Mouse (Mus musculus) neural tube, embryonic 15.5 days (tissue): ENCODE data around the gene Gm13271. TPM values are rescaled to one million over a fixed set of nuclear protein-coding genes. Genes with fewer than 3 reads are reported as not detected.
"Not testable (repeated sequence)": the region's sequence is repeated elsewhere in the genome, so short reads cannot be mapped to it uniquely, and the experiment has no call there.

Experiments
- ATAC-seq: fragments of 200-750 bp; cut with Nextera tagmentation; 2 replicates; pipeline ENCODE4 v1.8.0; 2017; ENCODE audit warnings: mild to moderate bottlenecking, moderate TSS enrichment, moderate library complexity; ENCODE audit not compliant: low FRiP score
- H3K27ac ChIP-seq: fragments of 300-500 bp; sonication (generic); replicated peaks from 2 replicates; pipeline ENCODE4 v1.5.1; 2015; ENCODE audit warnings: mild to moderate bottlenecking, inconsistent platforms
- H3K27me3 ChIP-seq: fragments of 300-500 bp; sonication (generic); replicated peaks from 2 replicates; pipeline ENCODE4 v1.6.1; 2015; ENCODE audit warnings: inconsistent platforms
- H3K36me3 ChIP-seq: fragments of 300-500 bp; sonication (generic); 2 replicates; pipeline ENCODE4 v1.6.1; 2015; ENCODE audit warnings: inconsistent platforms
- H3K4me1 ChIP-seq: fragments of 300-500 bp; sonication (generic); 2 replicates; pipeline ENCODE4 v1.6.1; 2015; ENCODE audit warnings: inconsistent platforms
- H3K4me2 ChIP-seq: fragments of 300-500 bp; sonication (generic); 2 replicates; pipeline ENCODE4 v1.6.1; 2015; ENCODE audit warnings: inconsistent platforms, mild to moderate bottlenecking, moderate library complexity
- H3K4me3 ChIP-seq: fragments of 300-500 bp; sonication (generic); replicated peaks from 2 replicates; pipeline ENCODE4 v1.5.1; 2015; ENCODE audit warnings: mild to moderate bottlenecking, inconsistent platforms
- H3K9ac ChIP-seq: fragments of 300-500 bp; sonication (generic); replicated peaks from 2 replicates; pipeline ENCODE4 v1.6.1; 2015; ENCODE audit warnings: mild to moderate bottlenecking, inconsistent platforms
- H3K9me3 ChIP-seq: fragments of 300-500 bp; sonication (generic); replicated peaks from 2 replicates; pipeline ENCODE4 v1.6.1; 2016; ENCODE audit warnings: inconsistent platforms
- WGBS: fragments of 180-500 bp; shearing (Covaris S2); methylation state at CpG from one replicate; pipeline ENCODE4 v1.1.7; 2015; ENCODE audit warnings: mixed read lengths; 5-methylcytosine and 5-hydroxymethylcytosine counted together
- polyA plus RNA-seq: library from polyadenylated mRNA; unstranded; fragments of >200 nt; fragmentation: Nextera tagmentation; extraction: Ambion mirVana; gene quantifications from 2 replicates; pipeline ENCODE4 v1.2.1, GENCODE M21; 2015

Gene Gm13271
- polyA plus RNA-seq, 1 experiment from 2014 or later: not detected

DNA sequence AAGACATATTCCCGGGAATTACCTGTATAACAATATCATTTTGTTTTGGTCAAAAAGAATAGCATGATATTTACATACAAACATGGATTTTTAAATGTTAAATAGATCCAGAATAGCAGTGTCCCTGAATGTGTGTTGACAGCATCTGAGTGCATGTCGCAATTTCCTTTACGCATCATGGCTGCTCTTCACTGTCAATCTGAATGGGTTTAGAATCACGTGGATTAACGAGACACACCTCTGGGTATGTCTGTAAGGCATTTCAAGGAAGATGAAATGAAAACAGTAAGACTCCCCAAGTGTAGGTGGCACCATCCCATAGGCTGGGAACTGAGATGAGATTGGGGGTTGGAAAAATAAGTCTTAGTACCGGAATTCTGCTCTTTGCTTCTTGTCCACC, 15.6 kb upstream of the Gm13271 start:
- Histone ChIP-seq H3K9me3 (no peaks in the 10 kb centered on the region), H3K9ac (no peak overlapping the region), H3K4me2 (no peak overlapping the region), H3K27me3 (no peaks in the 10 kb centered on the region), H3K36me3 (no peaks in the 10 kb centered on the region), H3K4me3 (no peak overlapping the region), H3K27ac (no peak overlapping the region), H3K4me1 (no peaks in the 10 kb centered on the region)
- 94% methylated on average over 6 of the region's 6 CpGs for WGBS
- ATAC-seq: no peak

DNA sequence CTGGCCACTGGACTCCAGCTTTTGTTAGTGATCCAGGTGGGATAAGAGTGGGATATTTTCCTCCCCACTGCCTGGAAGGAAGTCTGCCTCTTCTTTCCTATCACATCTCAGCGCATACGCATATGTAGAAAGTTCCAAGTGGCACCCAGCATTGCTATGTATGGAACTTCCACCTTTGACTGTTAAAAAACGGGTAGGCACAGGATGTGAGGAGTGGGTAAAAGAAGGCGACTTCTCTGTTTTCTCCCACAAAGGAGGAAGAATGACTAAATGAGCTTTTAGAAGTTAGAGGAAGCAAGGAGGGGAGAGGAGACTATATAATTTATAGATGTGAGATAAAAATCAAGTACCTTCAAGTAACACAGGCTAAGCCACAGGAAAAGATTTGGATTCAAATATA, 13.2 kb upstream of the Gm13271 start:
- Histone ChIP-seq H3K4me2 (no peak overlapping the region), H3K27ac (no peak overlapping the region), H3K9me3 (no peaks in the 10 kb centered on the region), H3K4me3 (no peak overlapping the region), H3K4me1 (no peaks in the 10 kb centered on the region), H3K36me3 (no peaks in the 10 kb centered on the region), H3K27me3 (no peaks in the 10 kb centered on the region), H3K9ac (no peak overlapping the region)
- no peak for ATAC-seq
- WGBS: 92% methylated on average over 4 of the region's 4 CpGs

DNA sequence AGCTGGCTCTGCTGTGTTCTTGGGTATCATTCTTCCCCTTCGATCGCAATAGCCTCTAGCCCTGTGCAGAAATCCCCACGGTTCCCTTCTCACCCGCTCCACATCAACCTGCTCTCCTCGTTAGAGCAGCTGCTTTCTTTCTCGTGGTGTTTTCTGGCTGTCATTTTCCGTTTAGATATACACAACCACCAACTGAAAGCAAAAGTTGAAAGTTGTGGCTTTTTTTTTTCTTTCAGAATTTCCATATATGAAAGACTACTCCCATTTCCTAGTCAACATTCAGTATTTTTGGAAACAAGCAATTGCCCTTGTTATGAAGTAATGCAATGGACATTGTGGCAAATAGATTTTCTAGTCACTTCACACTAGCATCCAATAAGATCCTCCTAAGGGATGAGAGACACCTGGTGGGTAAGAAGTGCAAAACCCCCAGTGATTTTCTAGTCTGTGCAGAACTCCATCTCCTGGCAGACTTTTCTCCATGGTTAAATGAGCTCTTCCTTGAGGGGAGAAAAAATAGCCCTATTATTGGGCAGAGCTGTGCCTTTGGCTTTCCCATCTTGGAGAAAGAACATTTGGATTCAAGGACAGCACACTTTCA, 11.8 kb upstream of the Gm13271 start:
- H3K36me3 ChIP-seq: no peaks in the 10 kb centered on the region
- H3K9me3 ChIP-seq: no peaks in the 10 kb centered on the region
- no peak overlapping the region for H3K27ac ChIP-seq
- H3K4me3 ChIP-seq: no peak overlapping the region
- no peak overlapping the region for H3K4me2 ChIP-seq
- H3K27me3 ChIP-seq: no peaks in the 10 kb centered on the region
- ATAC-seq: no peak
- no peak overlapping the region for H3K9ac ChIP-seq
- WGBS: 79% methylated on average over 7 of the region's 7 CpGs
- no peaks in the 10 kb centered on the region for H3K4me1 ChIP-seq

DNA sequence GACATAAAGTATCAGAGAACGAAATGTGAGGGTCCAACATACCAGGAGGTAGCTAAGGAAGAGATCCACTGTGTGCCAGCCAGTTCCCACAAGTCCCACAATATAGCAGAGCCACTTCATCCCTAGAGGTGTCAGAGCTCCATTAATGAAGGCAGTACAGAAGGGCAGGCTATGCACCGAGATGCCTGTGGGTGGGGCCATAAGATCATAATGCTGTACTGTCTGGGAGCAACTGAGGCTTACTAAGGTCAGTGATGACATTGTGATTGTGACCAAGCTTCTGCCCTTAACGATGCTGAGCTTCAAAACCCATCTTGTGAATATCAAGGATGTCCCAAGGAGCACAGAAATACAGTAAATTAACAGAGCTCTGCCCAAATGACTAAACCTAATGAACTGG, 10.5 kb upstream of the Gm13271 start:
- H3K36me3 ChIP-seq: no peaks in the 10 kb centered on the region
- no peak overlapping the region for H3K4me2 ChIP-seq
- no peaks in the 10 kb centered on the region for H3K27me3 ChIP-seq
- ATAC-seq: no peak
- no peak overlapping the region for H3K9ac ChIP-seq
- 70% methylated on average over 3 of the region's 3 CpGs for WGBS
- no peak overlapping the region for H3K27ac ChIP-seq
- H3K9me3 ChIP-seq: no peaks in the 10 kb centered on the region
- H3K4me1 ChIP-seq: no peaks in the 10 kb centered on the region
- no peak overlapping the region for H3K4me3 ChIP-seq

DNA sequence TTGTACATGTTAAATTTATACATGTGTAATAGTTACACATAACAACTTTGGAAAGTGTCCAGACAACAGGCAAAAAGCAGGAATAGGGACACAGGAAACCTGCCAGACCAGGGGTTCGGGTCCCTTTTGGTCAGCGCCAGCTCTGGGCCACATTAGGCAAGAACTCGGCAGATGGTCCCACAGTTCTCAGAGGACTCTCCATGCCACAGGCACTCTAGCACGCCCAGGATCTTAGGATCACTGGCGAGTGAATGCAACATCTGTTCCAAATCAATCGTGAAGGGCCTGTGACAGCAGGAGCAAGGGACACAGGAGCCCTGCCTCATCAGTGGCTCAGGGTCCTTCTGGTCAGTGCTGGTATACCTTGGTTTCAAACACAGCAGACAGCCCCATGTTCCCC, 4.7 kb upstream of the Gm13271 start:
- no peaks in the 10 kb centered on the region for H3K36me3 ChIP-seq
- H3K4me1 ChIP-seq: no peaks in the 10 kb centered on the region
- H3K27ac ChIP-seq: no peak overlapping the region
- 69% methylated on average over 6 of the region's 6 CpGs for WGBS
- H3K9me3 ChIP-seq: no peaks in the 10 kb centered on the region
- no peak for ATAC-seq
- H3K4me3 ChIP-seq: no peak overlapping the region
- H3K27me3 ChIP-seq: no peaks in the 10 kb centered on the region
- no peak overlapping the region for H3K4me2 ChIP-seq
- no peak overlapping the region for H3K9ac ChIP-seq

DNA sequence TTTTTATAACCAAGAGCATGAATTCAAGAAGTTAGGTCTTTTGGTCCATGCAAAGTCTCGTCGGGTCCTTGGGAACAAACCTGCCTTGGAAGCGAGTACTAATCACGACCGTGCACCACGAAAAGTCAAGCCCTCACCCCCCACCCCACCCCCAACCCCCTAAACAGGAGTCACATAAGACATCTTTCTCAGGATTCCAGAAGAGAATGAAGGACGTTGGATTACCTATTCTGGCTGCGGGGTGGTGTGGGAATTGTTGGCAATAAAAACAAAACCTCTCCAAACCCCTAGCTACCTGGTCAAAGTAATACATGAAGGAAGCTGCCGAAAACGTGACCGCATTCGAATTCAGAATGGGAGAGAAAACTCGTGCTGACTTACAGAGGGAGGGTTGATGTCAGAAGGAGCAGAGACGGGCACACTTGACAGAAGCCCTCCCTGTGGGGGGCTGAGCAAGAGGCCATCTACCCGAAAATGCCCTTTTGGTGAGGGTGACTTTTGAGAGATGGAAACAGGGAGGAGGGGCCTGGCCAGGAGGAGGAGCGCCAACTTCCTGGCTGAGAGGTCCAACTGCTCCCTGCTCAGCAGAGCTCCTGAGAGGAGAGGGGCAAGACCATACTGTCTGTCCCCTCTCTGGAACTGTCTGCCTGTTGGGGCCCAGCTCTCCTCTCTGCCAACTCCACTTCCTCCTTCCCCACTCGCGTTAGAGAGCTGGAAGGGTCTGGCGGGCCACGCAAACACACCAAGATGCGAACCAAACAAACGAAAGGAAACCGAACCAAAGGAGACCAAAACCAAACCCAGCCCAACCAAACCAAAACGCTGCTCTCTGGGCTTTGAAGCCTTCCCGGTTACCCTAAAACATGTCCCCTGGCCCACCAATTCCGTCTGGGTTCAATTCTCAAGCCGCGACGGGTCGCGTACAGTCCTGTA, 2.2 kb downstream of the Gm13271 start:
- H3K4me1 ChIP-seq, H3K36me3 ChIP-seq, H3K9me3 ChIP-seq, ATAC-seq, H3K27me3 ChIP-seq: not testable (repeated sequence)
- WGBS: 12% methylated on average over 29 of the region's 31 CpGs
- Histone ChIP-seq H3K4me3 (peak overlapping the region; percentile 47), H3K9ac (peak overlapping the region; percentile 33), H3K27ac (peak overlapping the region; percentile 74), H3K4me2 (peak overlapping the region; percentile 68)

DNA sequence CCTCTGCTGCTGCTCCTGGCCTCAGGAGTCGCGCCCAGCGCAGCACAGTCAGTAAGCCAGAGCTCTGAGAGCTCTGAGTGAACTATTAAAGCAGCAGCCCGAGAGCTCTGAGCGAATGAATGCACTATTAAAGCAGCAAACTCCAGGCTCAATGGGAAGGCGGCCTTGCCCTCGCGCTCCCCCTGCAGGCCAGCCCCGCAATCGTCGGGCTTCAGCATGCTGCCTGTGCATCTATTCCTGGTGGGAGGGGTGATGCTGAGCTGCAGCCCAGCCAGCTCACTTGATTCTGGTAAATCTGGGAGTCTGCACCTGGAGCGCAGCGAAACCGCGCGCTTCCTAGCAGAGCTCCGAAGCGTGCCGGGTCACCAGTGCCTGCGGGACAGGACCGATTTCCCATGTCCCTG, 3.0 kb downstream of the Gm13271 start:
- H3K36me3 ChIP-seq, H3K27me3 ChIP-seq, H3K4me1 ChIP-seq, H3K9me3 ChIP-seq: not testable (repeated sequence)
- Histone ChIP-seq H3K9ac (peak overlapping the region; percentile 33), H3K27ac (peak overlapping the region; percentile 74), H3K4me2 (peak overlapping the region; percentile 68), H3K4me3 (peak overlapping the region; percentile 47)
- ATAC-seq: peak; percentile 100
- WGBS: 2% methylated on average over 20 of the region's 21 CpGs

DNA sequence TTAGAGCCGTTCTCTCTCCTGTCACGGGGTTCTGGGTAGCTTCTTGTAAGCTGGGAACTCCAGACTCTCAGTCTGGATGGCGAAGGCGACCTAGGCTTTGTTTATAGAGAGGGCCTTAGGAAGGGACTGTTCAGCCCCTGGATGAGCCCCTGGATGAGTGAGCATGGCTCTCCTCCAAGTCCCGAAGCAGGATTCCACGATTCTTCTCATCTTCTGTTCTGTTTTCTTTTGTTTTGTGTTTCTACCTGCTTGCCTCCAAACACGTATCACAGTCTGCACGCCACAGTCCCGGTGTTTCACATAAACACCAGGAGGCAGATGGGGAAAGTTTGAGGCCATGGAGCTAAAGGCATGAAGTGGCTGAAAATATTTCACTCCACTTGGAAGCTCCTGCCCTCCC, 4.1 kb downstream of the Gm13271 start:
- not testable (repeated sequence) for H3K9ac ChIP-seq

DNA sequence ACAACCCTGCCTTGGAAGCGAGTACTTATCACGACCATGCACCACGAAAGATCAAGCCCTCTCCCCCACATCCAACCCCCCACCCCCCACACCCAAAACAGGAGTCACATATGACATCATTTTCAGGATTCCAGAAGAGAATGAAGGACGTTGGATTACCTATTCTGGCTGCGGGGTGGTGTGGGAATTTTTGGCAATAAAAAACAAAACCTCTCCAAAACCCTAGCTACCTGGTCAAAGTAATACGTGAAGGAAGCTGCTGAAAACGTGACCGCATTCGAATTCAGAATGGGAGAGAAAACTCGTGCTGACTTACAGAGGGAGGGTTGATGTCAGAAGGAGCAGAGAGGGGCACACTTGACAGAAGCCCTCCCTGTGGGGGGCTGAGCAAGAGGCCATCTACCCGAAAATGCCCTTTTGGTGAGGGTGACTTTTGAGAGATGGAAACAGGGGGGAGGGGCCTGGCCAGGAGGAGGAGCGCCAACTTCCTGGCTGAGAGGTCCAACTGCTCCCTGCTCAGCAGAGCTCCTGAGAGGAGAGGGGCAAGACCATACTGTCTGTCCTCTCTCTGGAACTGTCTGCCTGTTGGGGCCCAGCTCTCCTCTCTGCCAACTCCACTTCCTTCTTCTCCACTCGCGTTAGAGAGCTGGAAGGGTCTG, 5.1 kb downstream of the Gm13271 start, which contains the start of gene Gm13283:
Gm13283 (plus strand) TSS at position 510 of the 659 bp plus-strand sequence.
- peak within 1 kb of the TSS; percentile 36 for H3K4me3 ChIP-seq
- ATAC-seq: not testable (repeated sequence)
- 35% methylated on average over 9 of the region's 14 CpGs for WGBS

More for the DNA sequence above, 4.1 kb downstream of the Gm13271 start:
- H3K27me3 ChIP-seq, H3K4me1 ChIP-seq, H3K27ac ChIP-seq, H3K4me2 ChIP-seq, H3K36me3 ChIP-seq, H3K9me3 ChIP-seq, H3K4me3 ChIP-seq, ATAC-seq: not testable (repeated sequence)
- WGBS: 89% methylated on average over 9 of the region's 9 CpGs

DNA sequence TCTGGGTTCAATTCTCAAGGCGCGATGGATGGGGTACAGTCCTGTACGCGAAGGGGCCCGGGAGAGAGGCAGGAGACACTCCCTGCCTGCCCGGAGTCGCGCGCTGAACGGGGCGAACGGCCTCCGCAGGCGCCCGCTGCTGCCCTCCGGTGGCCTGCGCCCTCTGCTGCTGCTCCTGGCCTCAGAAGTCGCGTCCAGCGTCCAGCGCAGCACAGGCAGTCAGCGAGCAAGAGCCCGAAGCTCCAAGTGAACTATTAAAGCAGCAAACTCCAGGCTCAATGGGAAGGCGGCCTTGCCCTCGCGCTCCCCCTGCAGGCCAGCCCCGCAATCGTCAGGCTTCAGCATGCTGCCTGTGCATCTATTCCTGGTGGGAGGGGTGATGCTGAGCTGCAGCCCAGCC, 5.8 kb downstream of the Gm13271 start:
- not testable (repeated sequence) for H3K27ac ChIP-seq, H3K9me3 ChIP-seq, ATAC-seq, H3K36me3 ChIP-seq, H3K27me3 ChIP-seq, H3K9ac ChIP-seq, H3K4me1 ChIP-seq
- Histone ChIP-seq H3K4me3 (peak overlapping the region; percentile 36), H3K4me2 (peak overlapping the region; percentile 68)
- WGBS: 0% methylated on average over 25 of the region's 28 CpGs

More for the DNA sequence above, 5.1 kb downstream of the Gm13271 start, which contains the start of gene Gm13283:
- H3K27ac ChIP-seq, H3K4me1 ChIP-seq, H3K9ac ChIP-seq, H3K36me3 ChIP-seq, H3K27me3 ChIP-seq, H3K9me3 ChIP-seq: not testable (repeated sequence)
- H3K4me2 ChIP-seq: peak within 1 kb of the TSS; percentile 68

DNA sequence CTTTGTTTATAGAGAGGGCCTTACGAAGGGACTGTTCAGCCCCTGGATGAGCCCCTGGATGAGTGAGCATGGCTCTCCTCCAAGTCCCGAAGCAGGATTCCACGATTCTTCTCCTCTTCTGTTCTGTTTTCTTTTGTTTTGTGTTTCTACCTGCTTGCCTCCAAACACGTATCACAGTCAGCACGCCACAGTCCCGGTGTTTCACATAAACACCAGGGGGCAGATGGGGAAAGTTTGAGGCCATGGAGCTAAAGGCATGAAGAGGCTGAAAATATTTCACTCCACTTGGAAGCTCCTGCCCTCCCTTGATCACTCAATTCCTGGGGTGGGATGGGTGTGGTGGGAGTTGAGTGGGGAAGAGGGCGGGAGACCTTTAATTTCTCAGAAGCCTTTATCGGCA, 7.1 kb downstream of the Gm13271 start:
- ATAC-seq, H3K4me2 ChIP-seq, H3K4me1 ChIP-seq, H3K36me3 ChIP-seq, H3K27me3 ChIP-seq, H3K4me3 ChIP-seq, H3K9ac ChIP-seq, H3K9me3 ChIP-seq, H3K27ac ChIP-seq: not testable (repeated sequence)
- 71% methylated on average over 6 of the region's 8 CpGs for WGBS

DNA sequence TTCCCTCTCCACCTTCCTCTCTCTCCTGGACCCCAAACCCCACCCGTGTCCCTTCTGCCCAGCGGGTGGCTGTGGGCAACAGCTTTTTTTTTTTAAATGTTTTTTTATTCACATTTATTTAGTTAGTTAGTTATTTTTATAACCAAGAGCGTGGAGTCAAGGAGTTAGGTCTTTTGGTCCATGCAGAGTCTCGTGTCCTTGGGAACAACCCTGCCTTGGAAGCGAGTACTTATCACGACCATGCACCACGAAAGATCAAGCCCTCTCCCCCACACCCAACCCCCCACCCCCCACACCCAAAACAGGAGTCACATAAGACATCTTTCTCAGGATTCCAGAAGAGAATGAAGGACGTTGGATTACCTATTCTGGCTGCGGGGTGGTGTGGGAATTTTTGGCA, 7.7 kb downstream of the Gm13271 start:
- WGBS: 63% methylated on average over 9 of the region's 9 CpGs
- H3K27ac ChIP-seq, H3K4me3 ChIP-seq, H3K36me3 ChIP-seq, H3K27me3 ChIP-seq, H3K4me1 ChIP-seq, H3K9me3 ChIP-seq, H3K4me2 ChIP-seq, H3K9ac ChIP-seq, ATAC-seq: not testable (repeated sequence)
